Mouse (Mus musculus): ENCODE data around the gene Sugp2. TPM values are rescaled to one million over a fixed set of nuclear protein-coding genes. Genes with fewer than 3 reads are reported as not detected.
"Not testable (repeated sequence)": the region's sequence is repeated elsewhere in the genome, so short reads cannot be mapped to it uniquely, and the experiment has no call there.

Sugp2 gene
- polyA plus RNA-seq, 1 experiment from 2014 or later = 25.7 TPM

DNA sequence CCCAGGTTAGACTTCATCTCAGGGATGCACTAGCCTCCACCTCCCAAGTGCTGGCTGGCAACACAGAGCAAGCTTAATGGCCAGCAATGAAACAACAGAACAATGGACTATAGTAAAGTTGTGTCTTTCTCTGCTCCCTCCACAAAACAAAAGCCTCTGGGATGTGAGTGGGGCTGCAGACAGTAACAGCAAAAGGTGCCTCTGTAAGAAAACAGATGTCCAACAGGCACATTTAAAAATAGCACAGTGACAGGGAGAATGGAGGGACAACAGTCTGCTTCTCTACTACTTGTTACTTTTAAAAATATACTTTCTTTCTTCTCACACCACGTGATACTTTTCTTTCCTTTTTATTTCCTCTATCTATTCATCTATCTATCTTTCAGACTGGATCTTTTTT is 29.3 kb upstream of the Sugp2 start:
- H3K27me3 ChIP-seq (ENCODE audit: control insufficient read depth, insufficient read depth, low read length) = no peaks in the 10 kb centered on the region
- H3K36me3 ChIP-seq (ENCODE audit: control insufficient read depth, insufficient read depth) = no peaks in the 10 kb centered on the region
- no peak overlapping the region for H3K4me2 ChIP-seq (ENCODE audit: low read depth, low read length)
- no peak for ATAC-seq (replicated peaks; ENCODE audit: extremely low read depth, insufficient read depth, low FRiP score)
- no peak overlapping the region for H3K9ac ChIP-seq (ENCODE audit: low read length)
- 33% methylated on average over 1 of the region's 1 CpGs for WGBS
- H3K4me1 ChIP-seq (ENCODE audit: control insufficient read depth, insufficient read depth, low read length) = peaks cover 8% of the 10 kb centered on the region; the same call in 1 of the 2 replicates
- H3K27ac ChIP-seq (ENCODE audit: low read length) = peak overlapping the region; percentile 78
- no peaks in the 10 kb centered on the region for H3K9me3 ChIP-seq (replicated peaks; ENCODE audit: control insufficient read depth, low read length)
- no peak overlapping the region for H3K4me3 ChIP-seq (ENCODE audit: low read length)

- H3K27me3 ChIP-seq (ENCODE audit: control insufficient read depth, insufficient read depth, low read length) = no peaks in the 10 kb centered on the region
- ATAC-seq (replicated peaks; ENCODE audit: extremely low read depth, insufficient read depth, low FRiP score) = no peak
- H3K9ac ChIP-seq (ENCODE audit: low read length) = no peak overlapping the region
- no peak overlapping the region for H3K27ac ChIP-seq (ENCODE audit: low read length)
- H3K4me2 ChIP-seq (ENCODE audit: low read depth, low read length) = no peak overlapping the region
- H3K4me1 ChIP-seq (ENCODE audit: control insufficient read depth, insufficient read depth, low read length) = peaks cover 9% of the 10 kb centered on the region
- 46% methylated on average over 1 of the region's 1 CpGs for WGBS
- H3K36me3 ChIP-seq (ENCODE audit: control insufficient read depth, insufficient read depth) = no peaks in the 10 kb centered on the region
- H3K9me3 ChIP-seq (replicated peaks; ENCODE audit: control insufficient read depth, low read length) = no peaks in the 10 kb centered on the region
- H3K4me3 ChIP-seq (ENCODE audit: low read length) = no peak overlapping the region
These were observed 25.9 kb upstream of the Sugp2 start for GRCm38 (mm10) chr8:70208130-70208529.

- ATAC-seq (replicated peaks; ENCODE audit: extremely low read depth, insufficient read depth, low FRiP score) = no peak
- peaks cover 11% of the 10 kb centered on the region for H3K4me1 ChIP-seq (ENCODE audit: control insufficient read depth, insufficient read depth, low read length)
- H3K9me3 ChIP-seq (replicated peaks; ENCODE audit: control insufficient read depth, low read length) = no peaks in the 10 kb centered on the region
- no peaks in the 10 kb centered on the region for H3K36me3 ChIP-seq (ENCODE audit: control insufficient read depth, insufficient read depth)
- WGBS = 17% methylated on average over 8 of the region's 8 CpGs
- peak overlapping the region; percentile 9; the same call in 1 of the 2 replicates for H3K4me3 ChIP-seq (ENCODE audit: low read length)
- H3K27ac ChIP-seq (ENCODE audit: low read length) = peak overlapping the region; percentile 56
- peak overlapping the region; percentile 68 for H3K4me2 ChIP-seq (ENCODE audit: low read depth, low read length)
- H3K9ac ChIP-seq (ENCODE audit: low read length) = peak overlapping the region; percentile 47; the same call in 1 of the 2 replicates
- H3K27me3 ChIP-seq (ENCODE audit: control insufficient read depth, insufficient read depth, low read length) = no peaks in the 10 kb centered on the region
These were observed 23.5 kb upstream of the Sugp2 start for GRCm38 (mm10) chr8:70210538-70210937.

GRCm38 (mm10) chr8:70211275-70211674 is 22.8 kb upstream of the Sugp2 start:
- H3K27me3 ChIP-seq (ENCODE audit: control insufficient read depth, insufficient read depth, low read length) = no peaks in the 10 kb centered on the region
- ATAC-seq (replicated peaks; ENCODE audit: extremely low read depth, insufficient read depth, low FRiP score) = no peak
- peak overlapping the region; percentile 65 for H3K4me3 ChIP-seq (ENCODE audit: low read length)
- H3K36me3 ChIP-seq (ENCODE audit: control insufficient read depth, insufficient read depth) = no peaks in the 10 kb centered on the region
- peak overlapping the region; percentile 68 for H3K4me2 ChIP-seq (ENCODE audit: low read depth, low read length)
- peaks cover 11% of the 10 kb centered on the region for H3K4me1 ChIP-seq (ENCODE audit: control insufficient read depth, insufficient read depth, low read length)
- H3K9ac ChIP-seq (ENCODE audit: low read length) = peak overlapping the region; percentile 69
- 61% methylated on average over 1 of the region's 1 CpGs for WGBS
- H3K27ac ChIP-seq (ENCODE audit: low read length) = no peak overlapping the region
- H3K9me3 ChIP-seq (replicated peaks; ENCODE audit: control insufficient read depth, low read length) = no peaks in the 10 kb centered on the region

DNA sequence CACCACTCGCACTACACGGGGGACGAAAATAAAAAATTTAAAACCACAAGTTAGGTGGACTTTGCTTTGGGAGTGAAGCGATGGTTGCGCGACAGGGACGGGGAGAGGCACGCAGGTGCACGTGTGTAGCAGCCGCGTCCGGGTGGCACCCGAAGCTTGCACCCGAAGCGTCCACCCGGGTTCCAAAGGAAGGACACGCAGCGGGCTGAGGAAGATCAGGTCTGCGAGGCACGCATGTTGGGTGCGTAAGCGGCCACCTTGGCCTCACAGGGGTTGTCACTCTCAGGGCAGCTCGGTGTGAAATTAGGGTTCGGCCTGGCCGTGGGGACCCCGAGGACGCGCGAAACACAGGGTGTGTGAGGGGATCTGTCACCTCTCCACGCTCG is 22.3 kb upstream of the Sugp2 start:
- Histone ChIP-seq H3K4me1 (ENCODE audit: control insufficient read depth, insufficient read depth, low read length) (peaks cover 14% of the 10 kb centered on the region), H3K9me3 (replicated peaks; ENCODE audit: control insufficient read depth, low read length) (no peaks in the 10 kb centered on the region), H3K27me3 (ENCODE audit: control insufficient read depth, insufficient read depth, low read length) (no peaks in the 10 kb centered on the region), H3K9ac (ENCODE audit: low read length) (peak overlapping the region; percentile 69), H3K27ac (ENCODE audit: low read length) (peak overlapping the region; percentile 53; the same call in 1 of the 2 replicates), H3K4me3 (ENCODE audit: low read length) (peak overlapping the region; percentile 65), H3K36me3 (ENCODE audit: control insufficient read depth, insufficient read depth) (no peaks in the 10 kb centered on the region), H3K4me2 (ENCODE audit: low read depth, low read length) (peak overlapping the region; percentile 68)
- 2% methylated on average over 31 of the region's 31 CpGs for WGBS
- no peak for ATAC-seq (replicated peaks; ENCODE audit: extremely low read depth, insufficient read depth, low FRiP score)

- H3K4me1 ChIP-seq (ENCODE audit: control insufficient read depth, insufficient read depth, low read length) = peaks cover 15% of the 10 kb centered on the region
- peak; percentile 96 for ATAC-seq (replicated peaks; ENCODE audit: extremely low read depth, insufficient read depth, low FRiP score)
These were observed 21.6 kb upstream of the Sugp2 start, which contains the start of gene Slc25a42 for GRCm38 (mm10) chr8:70212112-70213055. Gene Slc25a42, minus strand, starts transcription at chr8:70212305.

DNA sequence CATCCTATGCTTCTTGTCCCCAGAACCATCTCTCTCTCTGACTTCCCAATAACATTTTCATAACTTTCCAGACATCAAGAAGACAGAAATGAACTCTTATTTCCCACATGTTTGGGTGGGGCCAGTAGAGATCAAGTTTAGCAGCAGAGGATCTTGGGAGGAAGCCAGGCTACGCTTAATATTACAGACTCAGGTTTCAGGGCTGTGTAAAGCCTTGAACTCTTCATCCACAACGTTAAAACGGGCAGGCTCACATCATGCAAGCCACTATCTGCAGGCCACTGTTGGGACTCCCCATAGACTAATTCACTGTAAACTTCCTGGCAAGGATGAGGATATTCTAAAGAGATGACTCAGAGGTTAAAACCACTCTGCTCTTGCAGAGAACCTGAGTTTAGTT is 19.6 kb upstream of the Sugp2 start:
- Histone ChIP-seq H3K27ac (ENCODE audit: low read length) (no peak overlapping the region), H3K4me2 (ENCODE audit: low read depth, low read length) (no peak overlapping the region), H3K27me3 (ENCODE audit: control insufficient read depth, insufficient read depth, low read length) (no peaks in the 10 kb centered on the region), H3K4me1 (ENCODE audit: control insufficient read depth, insufficient read depth, low read length) (peaks cover 19% of the 10 kb centered on the region), H3K9me3 (replicated peaks; ENCODE audit: control insufficient read depth, low read length) (no peaks in the 10 kb centered on the region), H3K36me3 (ENCODE audit: control insufficient read depth, insufficient read depth) (no peaks in the 10 kb centered on the region), H3K9ac (ENCODE audit: low read length) (no peak overlapping the region), H3K4me3 (ENCODE audit: low read length) (no peak overlapping the region)
- ATAC-seq (replicated peaks; ENCODE audit: extremely low read depth, insufficient read depth, low FRiP score) = no peak
- 67% methylated on average over 3 of the region's 3 CpGs for WGBS

More at GRCm38 (mm10) chr8:70212112-70213055, 21.6 kb upstream of the Sugp2 start, which contains the start of gene Slc25a42:
- peak within 1 kb of the TSS; percentile 72 for H3K27ac ChIP-seq (ENCODE audit: low read length)
- H3K4me2 ChIP-seq (ENCODE audit: low read depth, low read length) = peak within 1 kb of the TSS; percentile 68
- WGBS = under 1% methylated on average over 66 of the region's 66 CpGs
- H3K9me3 ChIP-seq (replicated peaks; ENCODE audit: control insufficient read depth, low read length) = no peaks in the 10 kb centered on the region
- no peaks in the 10 kb centered on the region for H3K27me3 ChIP-seq (ENCODE audit: control insufficient read depth, insufficient read depth, low read length)
- no peaks in the 10 kb centered on the region for H3K36me3 ChIP-seq (ENCODE audit: control insufficient read depth, insufficient read depth)
- H3K4me3 ChIP-seq (ENCODE audit: low read length) = peak within 1 kb of the TSS; percentile 65
- H3K9ac ChIP-seq (ENCODE audit: low read length) = peak within 1 kb of the TSS; percentile 69

GRCm38 (mm10) chr8:70215092-70215491 is 18.9 kb upstream of the Sugp2 start:
- H3K9ac ChIP-seq (ENCODE audit: low read length) = no peak overlapping the region
- H3K9me3 ChIP-seq (replicated peaks; ENCODE audit: control insufficient read depth, low read length) = no peaks in the 10 kb centered on the region
- WGBS = 56% methylated on average over 5 of the region's 5 CpGs
- H3K4me2 ChIP-seq (ENCODE audit: low read depth, low read length) = no peak overlapping the region
- H3K36me3 ChIP-seq (ENCODE audit: control insufficient read depth, insufficient read depth) = no peaks in the 10 kb centered on the region
- no peaks in the 10 kb centered on the region for H3K27me3 ChIP-seq (ENCODE audit: control insufficient read depth, insufficient read depth, low read length)
- H3K27ac ChIP-seq (ENCODE audit: low read length) = no peak overlapping the region
- no peak overlapping the region for H3K4me3 ChIP-seq (ENCODE audit: low read length)
- peaks cover 22% of the 10 kb centered on the region for H3K4me1 ChIP-seq (ENCODE audit: control insufficient read depth, insufficient read depth, low read length)
- ATAC-seq (replicated peaks; ENCODE audit: extremely low read depth, insufficient read depth, low FRiP score) = no peak

GRCm38 (mm10) chr8:70216161-70216560 is 17.9 kb upstream of the Sugp2 start:
- not testable (repeated sequence) for H3K9me3 ChIP-seq (replicated peaks; ENCODE audit: control insufficient read depth, low read length); H3K27me3 ChIP-seq (ENCODE audit: control insufficient read depth, insufficient read depth, low read length); H3K27ac ChIP-seq (ENCODE audit: low read length); ATAC-seq (replicated peaks; ENCODE audit: extremely low read depth, insufficient read depth, low FRiP score); H3K4me2 ChIP-seq (ENCODE audit: low read depth, low read length); H3K4me3 ChIP-seq (ENCODE audit: low read length); H3K36me3 ChIP-seq (ENCODE audit: control insufficient read depth, insufficient read depth); H3K9ac ChIP-seq (ENCODE audit: low read length)
- 72% methylated on average over 3 of the region's 3 CpGs for WGBS
- H3K4me1 ChIP-seq (ENCODE audit: control insufficient read depth, insufficient read depth, low read length) = peaks cover 21% of the 10 kb centered on the region
